Mouse (Mus musculus): ENCODE data around the gene Lsm14b.

Gene Lsm14b

DNA sequence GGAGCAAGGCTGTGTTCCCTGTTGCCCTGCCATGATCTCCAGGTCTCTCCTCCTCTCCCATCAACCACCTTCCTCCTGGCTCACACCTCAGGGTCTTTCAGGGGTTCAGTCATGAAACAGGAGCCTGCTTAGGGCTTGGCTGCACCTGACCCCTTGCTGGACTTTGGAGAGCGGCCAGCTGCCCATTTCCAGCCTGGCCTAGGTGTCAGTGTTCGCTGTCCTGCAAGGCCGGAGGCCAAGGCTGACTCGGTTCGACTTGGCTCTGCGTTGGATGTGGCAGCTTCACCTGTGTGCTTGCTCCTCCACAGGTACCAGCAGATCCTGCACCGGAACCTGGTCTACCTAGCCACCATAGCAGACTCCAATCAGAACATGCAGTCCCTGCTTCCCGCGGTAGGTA is 28.2 kb downstream of the Lsm14b start:
- DNase-seq (ENCODE audit: low read depth, low spot score) = no peak

- no peak for DNase-seq (ENCODE audit: low read depth, low spot score)
Measured at GRCm38 (mm10) chr2:180063338-180064131, 38.7 kb downstream of the Lsm14b start.

DNA sequence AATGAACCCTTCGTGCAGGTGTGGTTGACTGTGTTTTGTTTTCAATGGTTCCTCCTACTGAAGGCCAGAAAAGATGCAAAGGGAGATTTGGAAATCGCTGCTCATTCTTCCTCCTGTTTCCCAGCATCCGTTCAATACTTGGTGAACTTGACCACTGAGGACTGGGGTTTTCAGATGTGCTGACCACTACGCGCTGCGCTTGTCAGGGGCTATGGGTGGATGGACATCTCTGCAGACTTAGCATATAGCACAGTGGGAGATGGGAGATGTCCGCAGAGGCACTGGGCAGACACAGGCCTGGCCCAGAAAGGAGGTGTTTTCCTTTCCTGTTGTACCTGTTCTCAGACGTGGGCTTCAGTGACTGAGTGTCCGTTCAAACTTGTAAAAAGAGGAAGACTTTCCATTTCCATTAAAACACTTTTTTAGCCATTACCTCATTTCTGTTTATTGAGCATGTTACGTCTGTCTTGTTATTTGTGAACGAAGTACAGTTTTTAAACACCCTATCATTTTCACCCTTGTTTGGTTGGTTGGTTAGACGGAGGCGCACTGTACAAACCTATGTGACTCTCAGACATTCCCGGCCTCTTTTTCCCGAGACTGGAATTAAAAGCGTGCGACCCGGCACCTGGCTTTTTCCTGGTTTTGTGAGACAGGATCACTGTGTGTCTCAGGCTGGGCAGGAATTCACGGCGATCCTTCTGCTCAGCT is 45.1 kb downstream of the Lsm14b start:
- DNase-seq (ENCODE audit: low read depth, low spot score) = no peak

GRCm38 (mm10) chr2:180070481-180071453 is 46.0 kb downstream of the Lsm14b start, which contains the start of gene Mtg2:
Mtg2 (plus strand) TSS chr2:180070588.
- peak; percentile 92 for DNase-seq (ENCODE audit: low read depth, low spot score)

DNA sequence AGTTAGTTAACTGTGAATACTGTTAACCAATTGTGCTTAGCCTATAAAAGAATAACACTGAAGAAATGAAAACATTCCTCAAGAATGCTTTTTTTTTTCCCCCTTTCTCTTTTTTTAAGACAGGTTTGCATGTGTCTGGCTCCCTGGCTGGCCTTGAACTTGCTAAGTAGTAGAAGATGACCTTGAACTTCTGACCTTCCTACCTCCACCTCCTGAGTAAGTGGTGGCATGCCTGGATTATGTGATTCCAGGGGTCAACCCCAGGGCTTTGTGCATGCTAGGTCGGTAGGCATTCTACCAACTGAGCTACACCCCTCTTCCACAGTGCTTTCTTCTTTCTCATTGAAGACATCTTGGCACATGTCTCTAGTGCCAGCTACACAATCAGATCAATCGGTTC is 46.9 kb downstream of the Lsm14b start:
- no peak for DNase-seq (ENCODE audit: low read depth, low spot score)

DNA sequence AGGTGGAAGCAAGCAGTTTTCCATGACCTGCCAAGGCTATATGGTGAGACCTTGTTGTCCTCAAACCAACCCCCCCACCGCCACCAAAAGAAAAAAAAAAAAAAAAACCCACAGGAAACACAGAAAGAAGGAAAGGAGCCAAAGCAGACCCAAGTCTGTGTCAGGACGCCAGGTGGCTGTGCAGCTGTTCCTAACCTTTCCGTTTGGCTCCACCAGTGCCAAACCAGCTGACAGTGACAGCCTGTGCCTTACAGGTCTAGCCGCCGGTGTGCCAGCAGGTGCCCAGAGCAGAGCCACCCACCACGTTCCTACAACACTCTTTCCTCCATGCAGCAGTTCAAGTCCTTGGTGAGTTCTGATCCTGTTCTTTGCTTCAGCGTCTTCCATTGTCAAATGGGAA is 48.1 kb downstream of the Lsm14b start:
- DNase-seq (ENCODE audit: low read depth, low spot score) = no peak

GRCm38 (mm10) chr2:180077622-180078021 is 52.8 kb downstream of the Lsm14b start:
- no peak for DNase-seq (ENCODE audit: low read depth, low spot score)

- peak; percentile 15 for DNase-seq (ENCODE audit: low read depth, low spot score)
Measured at GRCm38 (mm10) chr2:180080680-180081079, 55.9 kb downstream of the Lsm14b start.

GRCm38 (mm10) chr2:180083063-180083462 is 58.3 kb downstream of the Lsm14b start:
- no peak for DNase-seq (ENCODE audit: low read depth, low spot score)

GRCm38 (mm10) chr2:180084565-180084964 is 59.8 kb downstream of the Lsm14b start:
- DNase-seq (ENCODE audit: low read depth, low spot score) = no peak

Measured in CD4-positive helper T cell, adult 2 months (primary cell).